ENCODE assay signal across 18 mouse cellular contexts in the genomic region with DNA sequence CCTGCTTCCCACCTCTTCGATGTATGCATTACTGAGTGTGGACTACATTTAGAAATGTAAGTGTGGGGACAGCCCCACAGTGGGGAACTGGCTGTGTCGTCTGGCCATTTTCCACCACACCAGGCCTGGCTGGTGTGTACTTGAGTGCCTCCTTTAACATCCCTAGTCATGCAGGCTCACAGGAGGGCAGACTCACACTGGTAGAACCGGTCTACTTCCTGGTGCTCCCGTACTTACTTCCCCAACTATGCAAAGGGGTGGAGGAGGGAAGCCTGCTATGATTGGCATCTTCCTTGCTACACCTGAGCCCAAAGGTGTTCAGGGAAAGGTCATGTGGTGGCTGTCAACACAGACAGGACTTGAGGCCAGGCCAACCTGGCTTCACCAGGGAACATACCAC.
A peak's percentile ranks its signal among the peaks of the same experiment; 100 is the strongest.
DNase-seq lines count a peak whose midpoint lies in the region; ATAC-seq and TF ChIP-seq lines count a peak whose summit lies in the region.
"Had no signal": no experiment of that assay in that cellular context is flagged by ENCODE, and none has a peak within 500 bp of the region (broad histone marks: within the 10 kb centered on the region; RNA-seq: fewer than 3 reads in every experiment).

No protein-coding gene starts in this region.

- no peaks in the 10 kb centered on the region for H3K36me3 ChIP-seq in CH12.LX (replicated peaks in 1 of 2; ENCODE audit: control insufficient read depth in 1 of 2, insufficient read depth in 1 of 2, low read length in 1 of 2)
- no peaks in the 10 kb centered on the region for H3K36me3 ChIP-seq in hindbrain, embryonic 12.5 days
- no peaks in the 10 kb centered on the region for H3K36me3 ChIP-seq in hindbrain, embryonic 16.5 days (ENCODE audit: control insufficient read depth, insufficient read depth, low read length)
- H3K36me3 ChIP-seq: forebrain, embryonic 12.5 days; limb, embryonic 12.5 days; liver, embryonic 12.5 days had no signal

- H3K4me1 ChIP-seq in CH12.LX (ENCODE audit: control insufficient read depth in 1 of 2, insufficient read depth in 2 of 2), result peaks cover 57 to 90% of the 10 kb centered on the region in 2 experiments
- H3K4me1 ChIP-seq in hindbrain, embryonic 12.5 days, result no peaks in the 10 kb centered on the region
- H3K4me1 ChIP-seq in hindbrain, embryonic 16.5 days (ENCODE audit: control insufficient read depth, insufficient read depth, low read depth, low read length), result no peaks in the 10 kb centered on the region
- H3K4me1 ChIP-seq: limb, embryonic 12.5 days; liver, embryonic 12.5 days had no signal

- H3K27ac ChIP-seq in CH12.LX (ENCODE audit: insufficient read depth, low read depth), result peak overlapping the region; percentile 90
- H3K27ac ChIP-seq in hindbrain, embryonic 12.5 days, result no peak overlapping the region
- H3K27ac ChIP-seq in hindbrain, embryonic 16.5 days (ENCODE audit: low read depth, low read length), result no peak overlapping the region
- H3K27ac ChIP-seq: forebrain, embryonic 12.5 days; hindbrain, postnatal 0 days; limb, embryonic 12.5 days; liver, embryonic 12.5 days had no signal

- TF ChIP-seq RAD21 in CH12.LX (IDR thresholded peaks at IDR 0.05; ENCODE audit: low read depth, low read length), result no peak; the same call in 1 of the 2 replicates

- peak; percentile 16; the same call in 1 of the 2 replicates for TF ChIP-seq EP300 in CH12.LX (IDR thresholded peaks at IDR 0.05; ENCODE audit: low read length)

- peak overlapping the region; percentile 30; the same call in 1 of the 2 replicates for H3K4me2 ChIP-seq in CH12.LX (ENCODE audit: insufficient read depth, low read depth, poor library complexity, severe bottlenecking)
- no peak overlapping the region for H3K4me2 ChIP-seq in hindbrain, embryonic 12.5 days (replicated peaks)
- H3K4me2 ChIP-seq in hindbrain, embryonic 16.5 days (ENCODE audit: low read length), result no peak overlapping the region
- H3K4me2 ChIP-seq: forebrain, embryonic 12.5 days; limb, embryonic 12.5 days; liver, embryonic 12.5 days; midbrain, embryonic 11.5 days had no signal

- no peaks in the 10 kb centered on the region for H3K79me2 ChIP-seq in CH12.LX (replicated peaks; ENCODE audit: control insufficient read depth, extremely low read depth, insufficient read depth, poor library complexity, severe bottlenecking)

- 91% methylated on average over 4 of the region's 4 CpGs for WGBS in hindbrain, embryonic 12.5 days
- WGBS in hindbrain, embryonic 16.5 days, result 91% methylated on average over 4 of the region's 4 CpGs

- H3K9me3 ChIP-seq in CH12.LX (replicated peaks; ENCODE audit: low read length), result no peaks in the 10 kb centered on the region
- H3K9me3 ChIP-seq in hindbrain, embryonic 12.5 days (replicated peaks), result no peaks in the 10 kb centered on the region
- H3K9me3 ChIP-seq in hindbrain, embryonic 16.5 days (ENCODE audit: control insufficient read depth, low read length), result no peaks in the 10 kb centered on the region
- H3K9me3 ChIP-seq: forebrain, embryonic 12.5 days; limb, embryonic 12.5 days; liver, embryonic 12.5 days had no signal

- peak overlapping the region; percentile 30 for H3K9ac ChIP-seq in CH12.LX (ENCODE audit: insufficient read depth, low read depth)
- no peak overlapping the region for H3K9ac ChIP-seq in hindbrain, embryonic 12.5 days
- H3K9ac ChIP-seq in hindbrain, embryonic 16.5 days (ENCODE audit: low read depth, low read length), result no peak overlapping the region
- H3K9ac ChIP-seq: forebrain, embryonic 12.5 days; limb, embryonic 12.5 days; liver, embryonic 12.5 days had no signal

- H3K4me3 ChIP-seq in CH12.LX (replicated peaks in 1 of 3; ENCODE audit: low read depth in 2 of 3, low read length in 2 of 3, poor library complexity in 1 of 3), result peak overlapping the region in 1 of 3 experiments; percentile 24
- no peak overlapping the region for H3K4me3 ChIP-seq in hindbrain, embryonic 12.5 days
- no peak overlapping the region for H3K4me3 ChIP-seq in hindbrain, embryonic 16.5 days (ENCODE audit: low read length)
- H3K4me3 ChIP-seq: forebrain, embryonic 12.5 days; limb, embryonic 12.5 days; liver, embryonic 12.5 days had no signal

- H3K27me3 ChIP-seq in CH12.LX (replicated peaks), result no peaks in the 10 kb centered on the region
- H3K27me3 ChIP-seq in hindbrain, embryonic 12.5 days, result peaks cover 4% of the 10 kb centered on the region; the same call in 1 of the 2 replicates
- H3K27me3 ChIP-seq in hindbrain, embryonic 16.5 days (replicated peaks; ENCODE audit: control insufficient read depth, insufficient read depth, low read length), result no peaks in the 10 kb centered on the region
- H3K27me3 ChIP-seq: forebrain, embryonic 12.5 days; limb, embryonic 12.5 days; liver, embryonic 12.5 days had no signal

- TF ChIP-seq CTCF in CH12.LX (conservative IDR thresholded peaks at IDR 0.05 in 1 of 2, IDR thresholded peaks at IDR 0.05 in 1 of 2; ENCODE audit: low read depth in 2 of 2, low read length in 2 of 2), result no peak

- dilution Hi-C loops in CH12.LX (cut with MboI; ENCODE audit: extremely low pct_ligation_motif_present, extremely low pct_unique_long_range_greater_than_20kb, low sequenced_read_pairs), result no loop called here

- peak; percentile 59 for DNase-seq in kidney, adult 11 months
- no peak for DNase-seq in kidney, postnatal 10 days
- peak; percentile 65 for DNase-seq in CH12.LX (ENCODE audit: extremely low read depth)
- DNase-seq in kidney, adult 9 months, result peak; percentile 37
- DNase-seq in lung, postnatal 10 days, result peak; percentile 19
- no peak for DNase-seq in adrenal gland, adult (ENCODE audit: inconsistent age in 2 of 2, low spot score in 1 of 2)
- DNase-seq: adrenal gland, postnatal 14 days; cerebellum, postnatal 14 days; embryo, embryonic 11 days; heart, adult 18-20 months; heart, postnatal 36 days had no signal

- no peak; the same call in 1 of the 2 replicates for TF ChIP-seq POLR2A in CH12.LX (IDR thresholded peaks at IDR 0.05; ENCODE audit: low read depth, low read length)

- in situ Hi-C loops in CH12.LX (cut with MboI; ENCODE audit: low pct_ligation_motif_present, low pct_unique_long_range_greater_than_20kb, low sequenced_read_pairs), result no loop called here

- no peak for ATAC-seq in hindbrain, embryonic 12.5 days (ENCODE audit: low FRiP score)
- ATAC-seq in hindbrain, embryonic 16.5 days, result no peak
- ATAC-seq: hindbrain, postnatal 0 days; liver, embryonic 12.5 days had no signal

TF ChIP-seq in CH12.LX, 34 proteins besides CTCF, POLR2A, EP300 and RAD21:
- TF ChIP-seq ELF1 (IDR thresholded peaks at IDR 0.05; ENCODE audit: low read depth, low read length) (peak; percentile 78), HCFC1 (IDR thresholded peaks at IDR 0.05; ENCODE audit: low read depth, low read length) (peak; percentile 54), SMC3 (IDR thresholded peaks at IDR 0.05; ENCODE audit: low read depth, low read length) (0 out of 2 replicates have a peak, but pooled peaks have one; percentile 1), IRF4 (IDR thresholded peaks at IDR 0.05; ENCODE audit: low read depth, low read length) (0 out of 2 replicates have a peak, but pooled peaks have one; percentile 28), JUN (IDR thresholded peaks at IDR 0.05; ENCODE audit: insufficient read depth, low read depth, low read length) (no peak), ZMIZ1 (IDR thresholded peaks at IDR 0.05; ENCODE audit: low read depth, low read length) (no peak), MEF2A (IDR thresholded peaks at IDR 0.05; ENCODE audit: borderline replicate concordance, low read depth, low read length) (peak; percentile 46; the same call in 1 of the 2 replicates), TCF12 (IDR thresholded peaks at IDR 0.05; ENCODE audit: low read depth, low read length) (0 out of 2 replicates have a peak, but pooled peaks have one; percentile 13)
TF ChIP-seq in CH12.LX: peak in this region for 6.

Comparison
In these comparisons a context has a peak if more than half of its experiments do, and no peak if none do; other contexts are left out.
1. DNase-seq: peak in kidney, adult 11 months (single experiment), CH12.LX (single experiment), kidney, adult 9 months (single experiment) and lung, postnatal 10 days (single experiment); none in kidney, postnatal 10 days (single experiment) and adrenal gland, adult (0 of 2).